Mouse (Mus musculus) midbrain, embryonic 11.5 days (tissue): Measurements from ENCODE around the gene Cad. TPM values are rescaled to one million over a fixed set of nuclear protein-coding genes. Genes with fewer than 3 reads are reported as not detected.
"Not testable (repeated sequence)": the region's sequence is repeated elsewhere in the genome, so short reads cannot be mapped to it uniquely, and the experiment has no call there.

Experiments
- ATAC-seq: fragments of 200-750 bp; cut with Nextera tagmentation; 2 replicates; pipeline ENCODE4 v1.8.0; 2017; ENCODE audit warnings: moderate TSS enrichment, moderate library complexity; ENCODE audit not compliant: low FRiP score
- DNase-seq: peaks from one replicate; pipeline ENCODE4 v3.0.0; 2015; ENCODE audit warnings: low spot score; ENCODE audit errors: missing footprints
- H3K27ac ChIP-seq: fragments of 300-500 bp; sonication (generic); 2 replicates; pipeline ENCODE4 v1.5.1; 2014; ENCODE audit warnings: low read depth, low read length
- H3K27me3 ChIP-seq: fragments of 300-500 bp; sonication (generic); 2 replicates; pipeline ENCODE4 v1.6.1; 2014; ENCODE audit warnings: mild to moderate bottlenecking, low read length, moderate library complexity, mixed read lengths; ENCODE audit not compliant: control insufficient read depth, insufficient read depth
- H3K36me3 ChIP-seq: fragments of 300-500 bp; sonication (generic); 2 replicates; pipeline ENCODE4 v1.6.1; 2014; ENCODE audit warnings: mild to moderate bottlenecking, low read length, moderate library complexity, mixed read lengths; ENCODE audit not compliant: control insufficient read depth, insufficient read depth
- H3K4me1 ChIP-seq: fragments of 300-500 bp; sonication (generic); 2 replicates; pipeline ENCODE4 v1.6.1; 2014; ENCODE audit warnings: low read length; ENCODE audit not compliant: control insufficient read depth, insufficient read depth
- H3K4me2 ChIP-seq: fragments of 300-500 bp; sonication (generic); 2 replicates; pipeline ENCODE4 v1.6.1; 2014; ENCODE audit warnings: mild to moderate bottlenecking, moderate library complexity
- H3K4me3 ChIP-seq: fragments of 300-500 bp; sonication (generic); 2 replicates; pipeline ENCODE4 v1.5.1; 2014; ENCODE audit warnings: low read depth, low read length
- H3K9ac ChIP-seq: fragments of 300-500 bp; sonication (generic); 2 replicates; pipeline ENCODE4 v1.6.1; 2014; ENCODE audit warnings: low read length
- H3K9me3 ChIP-seq: fragments of 300-500 bp; sonication (generic); 2 replicates; pipeline ENCODE4 v1.6.1; 2016; ENCODE audit warnings: low read length; ENCODE audit not compliant: control insufficient read depth
- whole genome bisulfite sequencing: fragments of 180-500 bp; shearing (Covaris S2); extraction: QIAGEN DNeasy Blood & Tissue Kit; methylation state at CpG from one replicate; pipeline ENCODE4 v1.1.7; 2014; 5-methylcytosine and 5-hydroxymethylcytosine counted together
- polyA plus RNA-seq: library from polyadenylated mRNA; unstranded; fragments of >200 nt; fragmentation: Nextera tagmentation; extraction: Ambion mirVana; gene quantifications from 2 replicates; pipeline ENCODE4 v1.2.1, GENCODE M21; 2014

Gene Cad
- polyA plus RNA-seq, 1 experiment from 2014 or later = 22.2 TPM

DNA sequence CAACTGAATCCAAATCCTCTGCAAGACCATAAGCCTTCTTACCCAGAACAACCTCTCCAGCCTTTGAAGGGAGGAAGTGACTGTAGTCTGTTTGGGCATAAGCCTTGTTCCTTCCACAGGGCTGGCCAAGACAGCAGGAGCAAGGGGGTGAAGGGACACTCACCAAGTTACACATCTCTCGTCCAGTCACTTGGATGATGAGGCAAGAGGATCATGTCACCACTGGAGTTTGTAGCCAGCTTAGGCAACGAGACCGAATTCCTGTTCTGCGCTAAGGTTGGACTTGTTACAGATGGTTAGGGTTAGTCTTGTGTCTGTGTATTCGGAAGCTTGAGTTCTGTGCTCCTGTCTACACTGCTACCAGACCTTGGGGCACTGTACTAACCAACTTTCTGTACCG, 19.9 kb upstream of the Cad start:
- H3K4me3 ChIP-seq = no peak overlapping the region
- H3K27ac ChIP-seq = no peak overlapping the region
- H3K9ac ChIP-seq = no peak overlapping the region
- H3K9me3 ChIP-seq = no peaks in the 10 kb centered on the region
- ATAC-seq (no peak), DNase-seq (no peak)
- H3K4me2 ChIP-seq = no peak overlapping the region
- H3K4me1 ChIP-seq = no peaks in the 10 kb centered on the region
- WGBS = 93% methylated on average over 6 of the region's 6 CpGs
- no peaks in the 10 kb centered on the region for H3K27me3 ChIP-seq
- no peaks in the 10 kb centered on the region for H3K36me3 ChIP-seq

- H3K9me3 ChIP-seq, DNase-seq, H3K4me3 ChIP-seq, H3K9ac ChIP-seq, H3K4me2 ChIP-seq, ATAC-seq, H3K4me1 ChIP-seq, H3K27ac ChIP-seq, H3K36me3 ChIP-seq, H3K27me3 ChIP-seq: not testable (repeated sequence)
- 87% methylated on average over 11 of the region's 11 CpGs for WGBS
Measured at GRCm38 (mm10) chr5:31036556-31036955, 18.0 kb upstream of the Cad start.

- H3K9ac ChIP-seq = no peak overlapping the region
- H3K27ac ChIP-seq = no peak overlapping the region
- H3K27me3 ChIP-seq = no peaks in the 10 kb centered on the region
- DNase-seq = no peak
- H3K4me1 ChIP-seq = no peaks in the 10 kb centered on the region
- H3K4me2 ChIP-seq = no peak overlapping the region
- no peaks in the 10 kb centered on the region for H3K9me3 ChIP-seq
- H3K36me3 ChIP-seq = no peaks in the 10 kb centered on the region
- ATAC-seq = no peak
- no peak overlapping the region for H3K4me3 ChIP-seq
- 92% methylated on average over 7 of the region's 7 CpGs for WGBS
Measured at GRCm38 (mm10) chr5:31038171-31038845, 16.3 kb upstream of the Cad start.

DNA sequence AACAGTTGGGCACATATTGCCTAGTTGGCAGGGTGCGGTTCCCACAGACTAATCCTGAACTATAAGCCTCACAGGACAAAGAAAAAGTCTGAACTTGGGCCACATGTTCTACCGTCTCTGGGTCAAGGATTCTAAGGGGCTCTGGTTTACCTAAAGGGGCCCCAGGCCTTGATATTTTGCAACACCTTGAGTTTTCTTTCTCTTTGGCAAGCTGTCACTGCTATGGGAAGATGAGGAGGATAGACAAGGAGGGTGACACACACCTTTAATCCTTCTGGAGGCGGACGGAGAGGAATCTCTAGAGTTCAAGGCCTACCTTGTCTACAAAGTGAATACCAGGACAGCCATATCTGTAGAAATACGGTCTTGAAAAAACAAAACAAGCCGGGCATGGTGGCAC, 8.2 kb upstream of the Cad start:
- H3K9ac ChIP-seq = no peak overlapping the region
- H3K4me1 ChIP-seq = 0 out of 2 replicates have a peak, but pooled peaks cover 2% of the 10 kb centered on the region
- no peak overlapping the region for H3K4me3 ChIP-seq
- H3K36me3 ChIP-seq = no peaks in the 10 kb centered on the region
- 91% methylated on average over 6 of the region's 6 CpGs for WGBS
- no peaks in the 10 kb centered on the region for H3K27me3 ChIP-seq
- ATAC-seq (no peak), DNase-seq (no peak)
- H3K4me2 ChIP-seq = no peak overlapping the region
- no peak overlapping the region for H3K27ac ChIP-seq
- no peaks in the 10 kb centered on the region for H3K9me3 ChIP-seq

DNA sequence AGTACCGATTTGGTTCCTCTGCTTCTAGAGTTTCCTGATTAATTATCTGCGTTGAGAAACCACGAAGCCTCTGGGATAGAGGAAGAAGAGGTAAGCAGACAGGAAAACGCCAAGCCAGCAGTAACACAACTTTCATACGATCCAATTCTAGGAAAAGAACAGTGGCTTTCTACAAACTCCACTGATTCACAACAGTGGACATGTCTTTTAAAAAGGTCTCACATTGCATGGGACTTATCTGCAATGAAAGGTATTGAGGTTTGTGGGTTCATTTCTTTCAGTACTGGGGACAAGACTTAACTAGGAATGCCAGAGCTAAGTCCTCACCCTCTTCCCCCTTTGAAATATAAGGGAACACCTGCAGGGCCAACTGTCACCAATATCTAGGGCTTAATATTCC, 7.5 kb upstream of the Cad start:
- Histone ChIP-seq H3K36me3 (no peaks in the 10 kb centered on the region), H3K27ac (no peak overlapping the region), H3K4me3 (no peak overlapping the region), H3K4me1 (0 out of 2 replicates have a peak, but pooled peaks cover 2% of the 10 kb centered on the region), H3K4me2 (peak overlapping the region; percentile 84; the same call in 1 of the 2 replicates), H3K9ac (no peak overlapping the region), H3K9me3 (no peaks in the 10 kb centered on the region), H3K27me3 (no peaks in the 10 kb centered on the region)
- no peak for ATAC-seq
- WGBS = 82% methylated on average over 5 of the region's 5 CpGs
- DNase-seq = no peak

GRCm38 (mm10) chr5:31047848-31048762, 6.5 kb upstream of the Cad start, which contains the start of gene Atraid:
Gene Atraid (plus strand): TSS chr5:31048312.
- peak within 1 kb of the TSS; percentile 84 for H3K4me2 ChIP-seq
- DNase-seq = peak; percentile 100
- no peaks in the 10 kb centered on the region for H3K27me3 ChIP-seq
- 0 out of 2 replicates have a peak, but pooled peaks cover 2% of the 10 kb centered on the region for H3K4me1 ChIP-seq
- ATAC-seq = peak; percentile 97
- H3K4me3 ChIP-seq = peak within 1 kb of the TSS; percentile 73
- peak within 1 kb of the TSS; percentile 87 for H3K27ac ChIP-seq
- H3K36me3 ChIP-seq = 0 out of 2 replicates have a peak, but pooled peaks cover 2% of the 10 kb centered on the region
- H3K9ac ChIP-seq = peak within 1 kb of the TSS; percentile 90
- under 1% methylated on average over 71 of the region's 73 CpGs for WGBS
- no peaks in the 10 kb centered on the region for H3K9me3 ChIP-seq

DNA sequence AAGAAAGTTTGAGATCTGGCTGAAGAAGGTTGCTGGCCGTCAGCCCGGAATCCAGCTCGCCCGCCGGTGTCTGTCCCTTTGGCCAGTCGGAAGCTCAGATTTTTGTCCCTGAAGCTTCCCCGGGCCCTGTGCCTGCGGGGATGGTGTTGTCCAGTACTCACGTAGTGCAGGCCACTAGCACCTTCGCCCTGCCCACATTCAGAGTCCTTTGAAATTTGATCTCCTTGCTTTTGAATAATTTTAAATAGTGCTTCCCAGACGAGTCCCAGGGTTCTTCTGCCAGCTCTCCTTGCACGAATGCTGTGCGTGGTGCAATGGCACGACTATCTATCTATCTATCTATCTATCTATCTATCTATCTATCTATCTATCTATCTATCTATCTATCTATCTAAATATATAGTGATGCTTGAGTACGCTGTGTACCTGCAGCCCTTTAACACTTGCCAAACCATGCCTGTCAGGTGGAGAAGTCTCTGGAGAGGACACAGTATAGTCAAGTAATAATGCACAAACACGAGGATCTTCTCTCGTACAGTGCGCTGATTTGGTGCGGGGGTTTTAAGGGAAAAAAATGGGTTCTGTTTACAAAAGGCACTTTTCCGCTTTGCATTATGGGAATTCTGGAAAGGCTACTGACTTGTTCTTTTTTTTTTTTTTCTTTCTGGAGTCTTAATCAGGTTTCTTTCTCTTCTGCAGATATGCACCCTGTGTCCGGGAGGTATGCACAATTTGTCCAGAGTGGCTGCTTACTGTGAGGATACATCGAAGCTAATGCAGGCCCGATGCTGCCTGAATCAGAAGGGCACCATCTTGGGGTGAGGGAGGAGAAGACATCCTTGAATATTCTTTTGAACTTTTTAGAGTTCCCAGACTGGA, 5.6 kb upstream of the Cad start, which contains the start of gene Slc5a6:
Slc5a6 (minus strand) TSS at position 162 of the 879 bp plus-strand sequence.
- Histone ChIP-seq H3K9ac (peak within 1 kb of the TSS; percentile 90), H3K4me1 (peaks cover 5% of the 10 kb centered on the region; the same call in 1 of the 2 replicates), H3K9me3 (no peaks in the 10 kb centered on the region), H3K4me2 (peak within 1 kb of the TSS; percentile 84), H3K36me3 (0 out of 2 replicates have a peak, but pooled peaks cover 2% of the 10 kb centered on the region), H3K27ac (peak within 1 kb of the TSS; percentile 87), H3K4me3 (peak within 1 kb of the TSS; percentile 73), H3K27me3 (no peaks in the 10 kb centered on the region)
- WGBS = under 1% methylated on average over 23 of the region's 23 CpGs
- DNase-seq = peak; percentile 93
- peak; percentile 48 for ATAC-seq

- Histone ChIP-seq H3K27me3 (no peaks in the 10 kb centered on the region), H3K4me1 (peaks cover 9% of the 10 kb centered on the region; the same call in 1 of the 2 replicates), H3K27ac (no peak overlapping the region), H3K36me3 (0 out of 2 replicates have a peak, but pooled peaks cover 2% of the 10 kb centered on the region), H3K9ac (no peak overlapping the region), H3K4me2 (no peak overlapping the region), H3K4me3 (no peak overlapping the region), H3K9me3 (no peaks in the 10 kb centered on the region)
- ATAC-seq = no peak
- no peak for DNase-seq
Measured at GRCm38 (mm10) chr5:31050427-31050826, 4.2 kb upstream of the Cad start.
